Mouse (Mus musculus): ENCODE measurements around the gene Prkg1. TPM values are rescaled to one million over a fixed set of nuclear protein-coding genes. Genes with fewer than 3 reads are reported as not detected.

The Prkg1 gene
- polyA plus RNA-seq, 1 experiment from 2014 or later = 0.74 TPM

DNA sequence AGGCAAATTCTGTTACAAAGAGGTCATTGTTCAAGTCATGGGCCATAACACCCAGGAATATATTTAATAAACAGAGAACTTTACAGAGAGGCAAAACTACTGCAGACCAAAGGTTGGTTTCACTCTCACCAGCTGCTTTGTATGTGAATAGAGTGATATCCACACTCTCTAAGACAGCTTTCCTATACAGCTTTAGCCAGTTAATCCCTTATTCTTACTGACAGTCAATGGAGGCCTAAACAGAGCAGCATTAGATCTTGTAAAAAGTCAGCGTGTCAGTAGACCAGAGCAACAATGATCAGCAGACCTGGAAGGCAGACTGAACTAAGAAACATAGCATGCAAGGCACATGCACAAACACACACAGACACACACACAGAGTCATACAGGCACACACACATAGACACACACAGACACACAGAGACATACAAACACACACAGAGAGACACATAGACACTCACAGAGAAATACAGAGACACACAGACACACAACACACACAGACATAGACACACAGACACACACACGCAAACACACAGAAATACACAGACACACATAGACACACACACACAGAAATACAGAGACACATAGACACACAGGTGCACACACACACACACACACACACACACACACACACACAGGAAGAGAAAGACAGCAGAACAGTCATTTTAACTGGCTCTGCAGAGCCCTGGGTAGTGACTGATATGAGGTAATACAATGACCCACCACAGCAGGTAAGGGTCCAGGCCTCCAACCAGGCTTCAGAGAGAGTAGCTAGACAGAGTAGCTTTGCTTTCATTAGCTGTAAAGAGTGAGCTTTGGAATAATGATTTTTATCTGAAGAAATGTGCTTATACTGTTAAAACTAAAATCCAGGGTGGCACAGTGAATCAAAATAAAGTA lies 723.6 kb downstream of the Prkg1 start:
- ATAC-seq (no peak), DNase-seq (no peak)
- 79% methylated on average over 2 of the region's 2 CpGs for WGBS (ENCODE audit: insufficient replicate concordance)
- H3K4me2 ChIP-seq (ENCODE audit: low read depth, low read length) = no peak overlapping the region
- no peaks in the 10 kb centered on the region for H3K36me3 ChIP-seq (replicated peaks; ENCODE audit: insufficient read depth, low read length)
- no peak overlapping the region for H3K27ac ChIP-seq (ENCODE audit: low read depth)
- H3K27me3 ChIP-seq (ENCODE audit: insufficient read depth, low read length) = no peaks in the 10 kb centered on the region
- no peak for TF ChIP-seq EP300 (IDR thresholded peaks at IDR 0.05; ENCODE audit: low read depth)
- no peak for TF ChIP-seq CTCF (IDR thresholded peaks at IDR 0.05; ENCODE audit: low read depth)
- H3K4me1 ChIP-seq (ENCODE audit: insufficient read depth) = no peaks in the 10 kb centered on the region
- no peak overlapping the region for H3K4me3 ChIP-seq (ENCODE audit: low read depth, low read length)
- no peaks in the 10 kb centered on the region for H3K9me3 ChIP-seq (ENCODE audit: low read length)
- H3K9ac ChIP-seq (replicated peaks) = no peak overlapping the region

DNA sequence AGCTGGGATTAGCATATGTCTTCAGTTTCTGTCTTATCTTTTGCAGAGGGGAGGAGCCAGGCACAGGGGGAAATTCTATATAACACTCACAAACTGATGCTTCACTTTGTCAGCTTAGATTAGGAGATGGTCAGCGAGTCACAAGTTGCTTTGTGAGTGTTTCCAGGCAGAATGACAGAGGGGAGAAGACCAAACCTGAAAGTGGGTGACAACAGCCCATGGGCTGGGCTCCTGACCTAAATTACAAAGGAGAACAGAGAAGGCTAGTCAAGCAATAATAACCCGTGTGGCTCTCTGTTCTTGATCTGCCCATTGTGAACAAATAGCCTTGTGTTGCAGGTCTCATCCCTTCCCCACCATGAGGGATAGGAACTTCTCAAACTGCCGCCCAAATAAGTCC lies 725.9 kb downstream of the Prkg1 start:
- H3K4me3 ChIP-seq (ENCODE audit: low read depth, low read length) = no peak overlapping the region
- TF ChIP-seq CTCF (IDR thresholded peaks at IDR 0.05; ENCODE audit: low read depth) = no peak
- no peak for TF ChIP-seq EP300 (IDR thresholded peaks at IDR 0.05; ENCODE audit: low read depth)
- H3K4me2 ChIP-seq (ENCODE audit: low read depth, low read length) = no peak overlapping the region
- no peaks in the 10 kb centered on the region for H3K4me1 ChIP-seq (ENCODE audit: insufficient read depth)
- ATAC-seq (no peak), DNase-seq (no peak)
- no peak overlapping the region for H3K27ac ChIP-seq (ENCODE audit: low read depth)
- no peaks in the 10 kb centered on the region for H3K36me3 ChIP-seq (replicated peaks; ENCODE audit: insufficient read depth, low read length)
- no peak overlapping the region for H3K9ac ChIP-seq (replicated peaks)
- H3K27me3 ChIP-seq (ENCODE audit: insufficient read depth, low read length) = no peaks in the 10 kb centered on the region
- H3K9me3 ChIP-seq (ENCODE audit: low read length) = no peaks in the 10 kb centered on the region
- 65% methylated on average over 3 of the region's 3 CpGs for WGBS (ENCODE audit: insufficient replicate concordance)

DNA sequence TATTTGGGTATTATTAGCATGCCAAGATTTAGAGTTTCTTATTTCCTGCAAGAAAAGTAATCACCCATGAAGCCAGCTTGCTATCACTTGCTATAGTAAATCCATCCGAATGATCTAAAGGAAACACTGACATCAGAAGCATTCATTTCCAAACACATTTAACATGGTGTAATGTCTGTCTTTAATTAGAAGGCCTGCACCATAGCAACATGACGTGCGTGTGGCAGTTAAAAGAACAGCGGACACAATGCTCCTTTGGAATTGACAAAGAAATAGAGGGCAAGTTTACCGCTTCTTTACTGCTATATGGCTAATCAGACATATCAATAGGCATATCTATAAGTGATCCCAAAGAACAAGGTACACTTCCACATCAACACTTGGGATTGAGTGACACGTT lies 733.2 kb downstream of the Prkg1 start:
- Histone ChIP-seq H3K4me3 (ENCODE audit: low read depth, low read length) (no peak overlapping the region), H3K9me3 (ENCODE audit: low read length) (no peaks in the 10 kb centered on the region), H3K9ac (replicated peaks) (no peak overlapping the region), H3K27me3 (ENCODE audit: insufficient read depth, low read length) (no peaks in the 10 kb centered on the region), H3K4me2 (ENCODE audit: low read depth, low read length) (no peak overlapping the region), H3K36me3 (replicated peaks; ENCODE audit: insufficient read depth, low read length) (no peaks in the 10 kb centered on the region), H3K27ac (ENCODE audit: low read depth) (no peak overlapping the region), H3K4me1 (ENCODE audit: insufficient read depth) (no peaks in the 10 kb centered on the region)
- WGBS (ENCODE audit: insufficient replicate concordance) = 87% methylated on average over 6 of the region's 6 CpGs
- no peak for TF ChIP-seq CTCF (IDR thresholded peaks at IDR 0.05; ENCODE audit: low read depth)
- TF ChIP-seq EP300 (IDR thresholded peaks at IDR 0.05; ENCODE audit: low read depth) = no peak
- no peak for DNase-seq
- no peak for ATAC-seq

DNA sequence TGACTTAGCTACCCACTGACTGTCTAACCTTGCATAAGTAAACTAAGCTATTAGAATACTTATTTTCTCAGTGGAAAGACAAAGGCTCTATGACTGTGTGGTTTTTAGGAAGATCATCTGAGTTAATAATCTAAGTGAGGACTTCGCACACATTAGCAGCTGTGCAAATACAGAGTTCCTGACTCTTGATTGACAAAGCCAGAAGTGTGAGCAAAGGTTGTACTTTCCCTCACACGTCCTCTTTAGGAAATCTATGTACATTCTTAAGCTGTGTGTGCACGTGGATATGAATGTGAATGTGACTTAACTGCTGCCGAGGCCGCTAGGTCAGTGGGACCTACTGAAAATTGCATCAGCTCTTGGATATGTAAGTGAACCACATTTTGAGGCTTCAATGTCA lies 738.0 kb downstream of the Prkg1 start:
- H3K27me3 ChIP-seq (ENCODE audit: insufficient read depth, low read length) = no peaks in the 10 kb centered on the region
- DNase-seq (no peak), ATAC-seq (no peak)
- no peaks in the 10 kb centered on the region for H3K4me1 ChIP-seq (ENCODE audit: insufficient read depth)
- H3K27ac ChIP-seq (ENCODE audit: low read depth) = no peak overlapping the region
- H3K4me2 ChIP-seq (ENCODE audit: low read depth, low read length) = no peak overlapping the region
- no peak overlapping the region for H3K4me3 ChIP-seq (ENCODE audit: low read depth, low read length)
- 57% methylated on average over 5 of the region's 5 CpGs for WGBS (ENCODE audit: insufficient replicate concordance)
- H3K36me3 ChIP-seq (replicated peaks; ENCODE audit: insufficient read depth, low read length) = no peaks in the 10 kb centered on the region
- H3K9me3 ChIP-seq (ENCODE audit: low read length) = no peaks in the 10 kb centered on the region
- H3K9ac ChIP-seq (replicated peaks) = no peak overlapping the region
- TF ChIP-seq CTCF (IDR thresholded peaks at IDR 0.05; ENCODE audit: low read depth) = no peak
- no peak for TF ChIP-seq EP300 (IDR thresholded peaks at IDR 0.05; ENCODE audit: low read depth)

DNA sequence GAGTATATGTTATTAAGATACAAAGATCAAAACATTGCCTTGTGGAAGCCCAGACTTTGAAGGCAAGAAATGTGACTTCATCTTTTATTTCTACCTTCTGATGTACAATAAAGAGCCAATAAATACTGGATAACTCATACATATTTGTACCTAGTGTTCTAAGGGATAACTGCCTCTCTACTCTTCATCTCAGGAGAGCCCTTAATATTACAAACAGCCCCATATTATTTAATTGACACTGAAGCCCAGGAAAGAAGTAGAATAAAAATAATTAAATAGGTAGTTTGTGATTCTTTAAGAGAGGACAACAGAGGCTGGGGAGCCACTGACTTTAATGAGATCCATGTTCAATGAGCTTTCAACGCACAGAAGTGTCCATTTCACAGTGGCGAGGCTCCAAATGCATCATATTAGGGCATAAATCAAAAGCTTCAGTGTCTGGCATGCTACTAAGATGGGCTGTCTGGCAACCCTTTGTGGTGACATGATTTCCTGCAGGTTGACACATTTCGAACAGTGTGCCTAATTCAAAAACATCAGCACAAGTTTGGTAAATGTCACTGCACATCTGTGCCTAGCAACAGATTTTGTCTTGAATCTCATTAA lies 753.2 kb downstream of the Prkg1 start:
- WGBS (ENCODE audit: insufficient replicate concordance) = 68% methylated on average over 3 of the region's 3 CpGs
- TF ChIP-seq CTCF (IDR thresholded peaks at IDR 0.05; ENCODE audit: low read depth) = no peak
- no peak for TF ChIP-seq EP300 (IDR thresholded peaks at IDR 0.05; ENCODE audit: low read depth)
- Histone ChIP-seq H3K4me3 (ENCODE audit: low read depth, low read length) (no peak overlapping the region), H3K4me1 (ENCODE audit: insufficient read depth) (no peaks in the 10 kb centered on the region), H3K27me3 (ENCODE audit: insufficient read depth, low read length) (no peaks in the 10 kb centered on the region), H3K36me3 (replicated peaks; ENCODE audit: insufficient read depth, low read length) (no peaks in the 10 kb centered on the region), H3K4me2 (ENCODE audit: low read depth, low read length) (no peak overlapping the region), H3K9me3 (ENCODE audit: low read length) (no peaks in the 10 kb centered on the region), H3K9ac (replicated peaks) (no peak overlapping the region), H3K27ac (ENCODE audit: low read depth) (no peak overlapping the region)
- ATAC-seq = no peak
- DNase-seq = no peak

DNA sequence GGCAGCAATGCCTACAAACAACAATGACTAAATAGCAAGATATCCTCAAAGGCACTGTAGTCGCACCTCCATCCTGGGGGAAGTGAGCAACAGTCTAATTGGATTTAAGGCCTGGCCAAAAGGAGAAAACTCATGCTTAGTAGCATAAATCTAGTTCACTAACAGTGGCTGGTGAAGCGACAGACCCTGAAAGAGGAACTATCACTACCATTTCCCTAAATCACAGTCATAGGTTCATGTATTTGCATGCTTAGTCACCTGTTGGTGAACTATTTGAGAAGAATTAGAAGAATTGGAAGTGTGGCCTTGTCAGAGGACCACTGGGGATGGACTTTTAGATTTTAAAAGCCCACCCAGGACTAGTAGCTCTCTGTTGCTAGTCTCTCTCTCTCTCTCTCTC lies 766.3 kb downstream of the Prkg1 start:
- H3K4me2 ChIP-seq (ENCODE audit: low read depth, low read length) = no peak overlapping the region
- no peak for TF ChIP-seq CTCF (IDR thresholded peaks at IDR 0.05; ENCODE audit: low read depth)
- no peak for TF ChIP-seq EP300 (IDR thresholded peaks at IDR 0.05; ENCODE audit: low read depth)
- no peaks in the 10 kb centered on the region for H3K36me3 ChIP-seq (replicated peaks; ENCODE audit: insufficient read depth, low read length)
- H3K27ac ChIP-seq (ENCODE audit: low read depth) = no peak overlapping the region
- no peak overlapping the region for H3K4me3 ChIP-seq (ENCODE audit: low read depth, low read length)
- H3K9me3 ChIP-seq (ENCODE audit: low read length) = no peaks in the 10 kb centered on the region
- DNase-seq (no peak), ATAC-seq (no peak)
- H3K4me1 ChIP-seq (ENCODE audit: insufficient read depth) = no peaks in the 10 kb centered on the region
- no peak overlapping the region for H3K9ac ChIP-seq (replicated peaks)
- no peaks in the 10 kb centered on the region for H3K27me3 ChIP-seq (ENCODE audit: insufficient read depth, low read length)
- WGBS (ENCODE audit: insufficient replicate concordance) = 56% methylated on average over 2 of the region's 2 CpGs
